8 mouse cellular contexts compared by ENCODE assay signal in the genomic region with DNA sequence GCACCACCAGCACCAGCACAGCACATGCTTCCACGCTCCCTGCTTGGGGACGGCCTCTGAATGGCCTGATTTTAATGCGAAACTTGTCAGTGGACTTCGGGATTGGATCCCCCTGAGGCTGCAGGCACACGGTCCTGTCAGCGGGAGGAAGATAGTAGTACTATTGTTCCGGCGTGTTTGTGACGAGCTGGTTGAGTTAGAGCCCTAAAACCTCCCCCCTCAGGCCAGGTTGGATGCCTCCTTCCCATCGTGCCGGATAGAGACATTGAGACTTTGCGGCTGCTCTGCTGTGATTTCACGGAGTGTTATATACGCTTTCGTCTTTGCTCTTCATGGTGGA. TPM values are rescaled to one million over a fixed set of nuclear protein-coding genes. Genes with fewer than 3 reads are reported as not detected.
DNase-seq lines count a peak whose midpoint lies in the region; ATAC-seq lines count a peak whose summit lies in the region.

No protein-coding gene starts in this region.

- H3K27me3 ChIP-seq in kidney, embryonic 14.5 days (ENCODE audit: control insufficient read depth, insufficient read depth, low read length), result no peaks in the 10 kb centered on the region
- H3K27me3 ChIP-seq in midbrain, embryonic 10.5 days (ENCODE audit: low read depth, poor library complexity, severe bottlenecking), result no peaks in the 10 kb centered on the region

- no peak overlapping the region for H3K27ac ChIP-seq in kidney, embryonic 14.5 days (ENCODE audit: low read depth, low read length)
- peak overlapping the region; percentile 98 for H3K27ac ChIP-seq in midbrain, embryonic 10.5 days (replicated peaks)

- 3% methylated on average over 15 of the region's 15 CpGs for WGBS in kidney, embryonic 14.5 days
- under 1% methylated on average over 15 of the region's 15 CpGs for WGBS in midbrain, embryonic 10.5 days

- peak overlapping the region; percentile 94 for H3K4me3 ChIP-seq in kidney, embryonic 14.5 days (ENCODE audit: low read length)
- peak overlapping the region; percentile 90 for H3K4me3 ChIP-seq in midbrain, embryonic 10.5 days

- H3K4me1 ChIP-seq in kidney, embryonic 14.5 days (ENCODE audit: control insufficient read depth, insufficient read depth, low read length), result no peaks in the 10 kb centered on the region
- peaks cover 32% of the 10 kb centered on the region for H3K4me1 ChIP-seq in midbrain, embryonic 10.5 days

- no peaks in the 10 kb centered on the region for H3K9me3 ChIP-seq in kidney, embryonic 14.5 days (ENCODE audit: control insufficient read depth, low read length)
- H3K9me3 ChIP-seq in midbrain, embryonic 10.5 days (replicated peaks), result no peaks in the 10 kb centered on the region

- H3K9ac ChIP-seq in kidney, embryonic 14.5 days (ENCODE audit: low read depth, low read length), result peak overlapping the region; percentile 96; the same call in 1 of the 2 replicates

- DNase-seq in cerebellum, postnatal 4 days (ENCODE audit: low spot score in 2 of 2), result no peak
- peak; percentile 6 for DNase-seq in thymus, postnatal 14 days
- DNase-seq in thymus, postnatal 25 days, result no peak
- DNase-seq in forelimb bud, embryonic 11.5 days (ENCODE audit: low read depth, low spot score), result peak; percentile 27
- DNase-seq in midbrain, embryonic 10.5 days (ENCODE audit: low spot score), result peak; percentile 65

- peak overlapping the region; percentile 73 for H3K4me2 ChIP-seq in kidney, embryonic 14.5 days (replicated peaks; ENCODE audit: low read depth, low read length)

- H3K36me3 ChIP-seq in kidney, embryonic 14.5 days (ENCODE audit: control insufficient read depth, insufficient read depth, low read length), result no peaks in the 10 kb centered on the region
- no peaks in the 10 kb centered on the region for H3K36me3 ChIP-seq in midbrain, embryonic 10.5 days

- ATAC-seq in cerebellum, adult (ENCODE audit: insufficient number of reproducible peaks, low FRiP score, low TSS enrichment), result peak; percentile 11; the same call in 1 of the 2 replicates
- no peak for ATAC-seq in kidney, embryonic 14.5 days (ENCODE audit: low FRiP score, low TSS enrichment)
- no peak for ATAC-seq in granulocyte monocyte progenitor cell, adult 5-6 weeks (replicated peaks; ENCODE audit: poor library complexity, severe bottlenecking)

RNA-seq across cellular contexts. Expression of gene Dip2c, which starts 1.3 kb away (rescaled TPM):
- polyA plus RNA-seq in kidney, embryonic 14.5 days (2014; fragmentation: Nextera tagmentation; extraction: Ambion mirVana), result 5.1 and 7.3 TPM in 2 replicates
- polyA plus RNA-seq in midbrain, embryonic 10.5 days (2016; fragmentation: Nextera tagmentation; extraction: Ambion mirVana), result 4.0 and 5.7 TPM in 2 replicates
- total RNA-seq in granulocyte monocyte progenitor cell, adult 5-6 weeks (2014; fragmentation: Nextera tagmentation), result 1.5 and 2.7 TPM in 2 replicates
- 2.0 and 2.8 TPM in 2 replicates for total RNA-seq in granulocyte monocyte progenitor cell, adult 5-6 weeks (2017)

Comparison
In these comparisons a context has a peak if more than half of its experiments do, and no peak if none do; other contexts are left out.
1. DNase-seq: peak in thymus, postnatal 14 days (single experiment), forelimb bud, embryonic 11.5 days (single experiment) and midbrain, embryonic 10.5 days (single experiment); none in cerebellum, postnatal 4 days (0 of 2) and thymus, postnatal 25 days (single experiment).